Mouse (Mus musculus) testis, adult 10 weeks (tissue): ENCODE measurements around the gene Ubn2. TPM values are rescaled to one million over a fixed set of nuclear protein-coding genes. Genes with fewer than 3 reads are reported as not detected.

ENCODE experiments used
- polyA plus RNA-seq: library from polyadenylated mRNA; stranded (reverse); fragments of 350-450 nt; fragmentation: Illumina TruSeq; extraction: RNeasy Lipid Tissue Mini Kit (QIAGEN cat#74804); gene quantifications from one replicate; pipeline ENCODE4 v1.2.3, GENCODE M21; 2014; ENCODE audit warnings: low read depth, low replicate concordance

Ubn2 gene
- 54.8 TPM for polyA plus RNA-seq

DNA sequence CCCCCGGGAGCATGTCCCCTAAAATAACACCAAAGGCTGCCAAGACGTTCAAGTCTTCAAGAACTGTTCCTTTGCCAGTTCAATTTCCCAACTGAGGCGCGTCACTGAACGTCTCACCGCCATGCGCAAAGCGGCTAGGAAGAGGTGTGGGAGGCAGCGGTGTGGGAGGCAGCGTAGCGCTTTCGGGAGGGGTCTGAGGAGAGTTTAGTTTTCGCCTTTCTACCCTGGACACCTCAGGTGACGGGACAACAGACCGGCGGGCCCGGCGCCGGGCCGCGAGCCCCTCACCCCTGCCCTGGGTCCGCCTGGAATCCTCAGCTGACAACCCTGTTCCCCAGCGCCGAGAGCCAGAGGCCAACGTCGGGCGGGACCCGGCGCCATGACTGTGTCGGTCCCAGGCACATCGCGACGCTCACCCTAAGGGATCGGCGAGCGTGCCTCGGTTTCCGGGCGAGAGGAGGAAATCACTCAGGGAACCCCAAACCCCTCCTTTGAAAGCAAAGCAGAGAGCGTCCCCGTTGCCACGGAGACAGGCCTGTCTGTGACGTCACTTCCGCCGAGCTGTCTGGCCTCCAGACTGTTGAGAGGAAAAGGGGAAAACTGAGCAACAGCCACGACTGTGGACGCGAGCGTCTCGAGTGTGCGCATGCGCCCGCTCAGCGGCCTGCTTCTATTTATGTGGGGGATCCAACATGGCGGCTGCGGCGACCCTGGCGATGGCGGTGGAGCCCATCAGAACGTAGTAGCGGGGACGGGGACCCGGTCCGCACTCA, at the start of gene Ubn2:
Ubn2 (plus strand) TSS at position 690 of the 773 bp plus-strand sequence.

DNA sequence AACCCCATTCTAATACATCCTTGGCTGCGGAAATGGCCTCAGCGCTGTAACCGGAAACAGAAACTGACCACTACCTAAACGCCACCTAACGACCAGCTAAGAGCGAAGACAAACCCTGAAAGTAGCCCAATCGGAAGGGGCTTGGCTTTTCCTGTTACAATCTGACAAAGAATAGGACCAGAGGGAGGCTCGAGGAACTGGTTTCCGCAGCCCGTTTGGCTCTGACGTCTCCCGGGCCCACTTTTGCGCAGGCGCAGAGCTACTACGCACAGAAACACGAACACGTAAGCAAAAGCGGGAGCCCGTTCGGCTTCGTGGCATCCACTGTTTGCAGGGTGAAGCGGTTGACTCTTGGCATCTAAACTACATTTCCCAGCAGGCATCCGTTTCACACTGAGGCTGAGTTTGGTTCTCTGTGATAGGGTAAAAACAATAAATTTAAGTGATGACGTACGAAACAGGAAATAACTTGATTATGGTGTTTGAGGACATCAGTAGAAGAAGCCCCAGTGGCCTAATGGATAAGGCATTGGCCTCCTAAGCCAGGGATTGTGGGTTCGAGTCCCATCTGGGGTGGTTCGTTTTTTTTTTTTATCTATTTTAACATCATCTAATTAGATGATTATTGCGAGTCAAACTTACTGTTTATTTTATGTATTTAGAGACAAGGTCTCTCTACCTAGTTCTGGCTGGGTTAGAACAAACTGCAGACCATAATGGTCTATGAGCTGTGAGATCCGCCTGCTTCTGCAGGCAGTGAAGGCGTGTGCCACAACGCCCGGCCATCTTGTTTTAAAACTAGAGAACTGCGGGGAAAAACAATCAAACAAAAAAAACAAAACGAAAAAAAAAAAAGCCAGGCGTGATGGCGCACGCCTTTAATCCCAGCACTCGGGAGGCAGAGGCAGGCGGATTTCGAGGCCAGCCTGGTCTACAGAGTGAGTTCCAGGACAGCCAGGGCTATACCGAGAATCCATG, 100.0 kb downstream of the Ubn2 start, which contains the start of gene Fmc1:
Fmc1 (plus strand) TSS at position 75 of the 978 bp plus-strand sequence.

DNA sequence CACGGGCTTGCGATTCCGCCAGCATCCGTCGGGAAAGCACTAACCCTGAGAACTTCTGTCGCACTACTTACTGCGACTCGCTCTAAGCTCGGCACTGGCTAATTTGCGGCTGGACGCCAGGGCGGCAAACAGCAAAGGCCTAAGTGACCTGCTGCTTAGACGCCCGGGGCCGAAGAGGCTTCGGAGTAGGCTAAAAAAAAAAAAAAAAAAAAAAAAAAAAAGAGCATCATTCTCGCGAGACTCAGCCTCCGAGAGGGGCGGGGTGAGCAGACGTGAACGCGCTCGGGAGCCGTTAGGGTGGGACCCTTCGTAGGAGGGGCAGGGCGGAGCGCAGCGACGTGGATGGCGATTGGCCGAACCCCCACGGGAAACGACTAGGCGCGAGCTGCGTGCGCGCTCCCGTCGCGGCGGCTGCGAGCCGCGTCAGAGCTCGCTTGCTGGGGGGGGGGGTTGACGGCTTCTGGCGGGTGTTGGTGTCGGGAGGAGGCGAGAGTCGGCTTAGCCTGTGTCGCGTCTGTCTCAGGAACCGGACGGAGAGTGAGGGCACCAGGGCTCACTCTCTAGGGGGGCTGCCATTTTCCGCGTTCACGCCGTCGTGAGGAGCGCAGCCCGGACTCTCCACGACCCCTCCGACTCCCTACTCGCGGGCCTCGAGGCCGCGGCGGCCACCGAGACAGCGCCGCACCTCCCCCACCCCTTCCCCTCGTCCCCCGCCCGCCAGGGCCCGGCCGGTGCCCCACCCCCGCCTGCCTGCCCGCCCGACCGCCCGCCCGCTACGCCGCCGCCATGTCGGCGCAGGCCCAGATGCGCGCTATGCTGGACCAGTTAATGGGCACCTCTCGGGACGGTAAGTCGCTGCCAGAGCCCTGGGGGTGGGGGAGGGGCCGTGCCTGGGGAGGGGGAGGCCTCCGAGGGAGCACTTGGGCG, 117.6 kb downstream of the Ubn2 start, which contains the start of gene Luc7l2:
Luc7l2 (plus strand) TSS at position 273 of the 927 bp plus-strand sequence.

Other genes with a start within 250 kb of the Ubn2 start
- 1.1 TPM for gene D630045J12Rik, start 179.9 kb upstream of the Ubn2 start, polyA plus RNA-seq
- gene Zc3hav1l, start 134.7 kb upstream of the Ubn2 start, polyA plus RNA-seq: 1.4 TPM
- gene Zc3hav1, start 79.3 kb upstream of the Ubn2 start, polyA plus RNA-seq: 6.7 TPM
- gene Ttc26, start 52.5 kb upstream of the Ubn2 start, polyA plus RNA-seq: 43.7 TPM
- 0.98 TPM for gene Fmc1, start 99.6 kb downstream of the Ubn2 start, polyA plus RNA-seq
- gene Luc7l2, start 117.4 kb downstream of the Ubn2 start, polyA plus RNA-seq: 248 TPM
- 0.07 TPM for gene Klrg2, start 203.3 kb downstream of the Ubn2 start, polyA plus RNA-seq
- gene Clec2l, start 229.1 kb downstream of the Ubn2 start, polyA plus RNA-seq: not detected